Mouse (Mus musculus): Measurements from ENCODE around the gene Snx6.
"Not testable (repeated sequence)": the region's sequence is repeated elsewhere in the genome, so short reads cannot be mapped to it uniquely, and the experiment has no call there.

The Snx6 gene

DNA sequence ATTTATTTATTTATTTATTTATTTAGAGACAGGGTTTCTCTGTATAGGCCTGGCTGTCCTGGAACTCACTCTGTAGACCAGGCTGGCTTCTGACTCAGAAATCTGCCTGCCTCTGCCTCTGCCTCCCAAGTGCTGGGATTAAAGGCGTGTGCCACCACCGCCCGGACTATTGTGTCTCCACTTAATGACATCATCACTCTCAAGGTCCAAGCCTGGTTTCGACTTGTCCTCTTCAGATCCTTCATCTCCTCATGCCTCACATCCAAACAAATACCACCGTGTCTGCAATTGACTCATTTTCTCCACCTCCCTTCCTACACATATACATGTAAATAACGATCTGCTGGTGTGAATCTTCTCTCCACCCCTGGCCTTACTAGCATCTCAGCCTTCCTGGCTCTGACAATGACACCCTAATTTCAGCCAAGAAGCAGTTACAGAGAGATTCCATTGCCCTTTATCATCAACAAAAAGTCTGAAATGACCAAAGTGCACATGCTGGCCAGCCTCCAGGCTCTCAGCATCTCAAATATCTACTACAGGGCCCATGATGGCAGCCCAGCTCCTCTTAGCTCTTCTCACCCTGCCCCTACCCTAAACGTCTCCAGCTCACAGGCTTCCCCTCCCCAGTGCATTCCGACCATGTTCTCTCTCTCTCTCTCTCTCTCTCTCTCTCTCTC, 1.2 kb upstream of the Snx6 start:
- no peak for DNase-seq

DNA sequence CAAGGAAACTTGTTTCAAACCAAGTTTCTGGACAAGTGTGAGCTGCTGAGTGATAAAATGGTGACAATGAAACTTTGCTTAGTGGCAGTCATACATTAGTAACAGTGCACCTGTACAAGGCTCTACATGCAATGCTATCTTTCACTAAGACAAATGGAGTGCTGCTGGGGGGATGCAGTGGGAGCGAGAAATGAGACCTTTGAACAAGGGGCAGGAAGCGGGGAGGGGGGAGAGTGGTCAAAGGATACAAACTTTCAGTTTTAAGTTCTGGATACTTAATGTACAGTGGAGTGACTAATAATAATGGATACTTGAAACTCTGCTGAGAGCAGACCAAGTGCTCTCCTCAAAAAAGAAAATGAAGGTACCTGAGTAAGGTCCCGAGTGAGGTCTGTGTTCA, 1.1 kb downstream of the Snx6 start:
- DNase-seq, result no peak

DNA sequence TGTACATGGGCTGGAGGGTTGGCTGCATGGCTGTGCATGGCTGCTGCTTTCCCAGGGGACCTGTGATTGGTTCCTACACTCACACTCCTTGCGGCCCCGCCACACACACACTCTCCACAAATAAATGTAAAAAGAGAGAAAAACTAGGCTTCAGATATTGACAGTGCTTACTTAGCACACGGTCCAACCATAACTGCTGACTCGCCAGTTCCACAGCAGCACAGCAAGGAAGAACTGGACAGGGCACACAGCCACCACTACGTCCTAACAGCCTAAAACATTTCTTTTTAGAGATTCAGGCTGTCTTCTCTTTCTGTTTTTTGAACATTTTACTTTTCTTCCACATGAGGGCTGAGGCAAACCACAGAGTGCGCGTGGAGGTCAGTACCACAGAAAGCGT, 4.0 kb downstream of the Snx6 start:
- DNase-seq, result no peak

DNA sequence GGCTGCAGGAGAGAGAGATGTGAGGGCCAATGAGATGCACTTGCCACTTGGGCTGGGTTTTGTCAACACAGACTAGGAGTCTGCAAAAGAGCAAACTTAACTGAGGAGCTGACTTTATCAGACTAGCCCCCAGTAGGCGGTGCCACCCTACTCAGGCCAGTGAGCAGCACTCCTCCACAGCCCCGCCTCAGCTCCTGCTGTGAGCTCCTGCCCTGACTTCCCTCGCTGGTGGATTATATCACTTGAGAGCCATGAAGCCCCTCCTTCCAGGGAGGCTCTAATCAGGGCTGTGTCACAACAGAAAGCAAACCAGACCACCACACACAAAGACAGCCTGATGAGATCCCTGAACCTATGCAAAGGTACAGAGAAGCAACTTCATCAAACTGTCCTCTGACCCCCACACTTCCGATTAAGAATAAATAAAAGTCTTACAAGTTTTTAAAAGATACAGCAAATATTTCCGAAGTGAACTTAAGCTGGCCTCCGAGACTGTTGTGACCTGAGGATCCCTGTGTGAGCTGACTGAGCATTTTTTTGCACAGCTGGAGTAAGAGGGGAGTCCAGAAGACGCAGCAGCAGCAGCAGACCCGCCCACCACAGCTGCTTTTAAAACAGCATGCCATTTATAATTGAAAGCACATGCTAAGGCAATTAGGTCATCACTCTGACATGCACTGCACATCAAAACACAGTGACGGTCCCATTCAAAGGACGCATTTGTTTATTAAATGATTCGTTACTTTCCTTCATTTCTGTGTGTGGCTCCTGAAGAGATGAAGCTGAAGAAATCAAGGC, 6.0 kb downstream of the Snx6 start:
- DNase-seq, result peak; percentile 68

DNA sequence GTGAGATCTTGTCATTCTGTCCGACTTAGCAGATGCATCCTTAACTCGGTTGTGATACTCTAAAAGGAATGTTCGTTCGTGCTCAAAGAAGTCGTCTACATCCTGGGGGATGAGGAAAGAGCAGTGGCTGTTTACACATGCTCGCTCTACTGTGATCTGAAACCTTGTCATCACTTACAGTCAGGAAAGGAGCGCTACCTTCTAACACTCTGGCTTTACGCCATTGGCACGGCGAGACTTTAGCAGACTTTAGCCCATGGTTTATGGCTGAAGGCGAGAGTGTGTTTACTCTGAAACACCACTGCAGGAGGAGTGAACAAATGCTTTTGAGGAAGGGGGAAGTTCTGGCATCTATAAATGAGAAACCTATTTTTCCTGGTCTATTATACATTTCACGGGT, 31.9 kb downstream of the Snx6 start:
- no peak for DNase-seq

DNA sequence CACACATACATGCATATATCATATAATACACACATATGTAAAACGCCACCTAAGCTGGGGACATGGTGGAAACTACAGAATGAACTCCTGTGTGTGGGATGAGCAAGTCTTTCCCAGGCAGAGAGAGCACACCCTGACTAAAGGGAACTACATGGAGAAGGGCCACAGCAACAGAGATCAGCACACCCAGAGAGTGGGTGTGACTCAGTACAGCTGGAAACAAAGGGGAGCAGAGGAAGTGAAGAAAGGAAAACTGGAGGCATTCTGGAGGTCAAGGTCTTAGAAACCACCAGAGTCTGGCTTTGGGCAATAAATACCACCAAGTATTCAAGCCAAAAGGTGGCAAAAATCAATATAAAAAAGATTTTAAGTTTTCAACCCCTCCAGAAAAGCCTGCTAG, 34.8 kb downstream of the Snx6 start:
- DNase-seq, result no peak

DNA sequence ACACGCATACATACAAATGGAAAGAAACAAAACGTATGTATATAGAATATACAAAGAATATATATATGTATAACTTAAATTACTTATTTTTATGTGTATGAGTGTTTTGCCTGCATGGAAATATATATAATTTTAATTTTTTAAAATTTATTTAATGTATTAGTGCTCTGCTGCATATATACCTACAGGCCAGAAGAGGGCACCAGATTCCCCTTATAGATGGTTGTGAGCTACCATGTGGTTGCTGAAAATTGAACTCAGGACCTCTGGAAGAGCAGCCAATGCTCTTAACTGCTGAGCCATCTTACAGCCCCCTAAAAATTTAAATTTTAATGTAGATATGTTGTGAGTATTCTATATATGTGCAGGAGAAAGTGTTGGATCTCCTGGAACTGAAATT, 36.7 kb downstream of the Snx6 start:
- DNase-seq, result no peak

DNA sequence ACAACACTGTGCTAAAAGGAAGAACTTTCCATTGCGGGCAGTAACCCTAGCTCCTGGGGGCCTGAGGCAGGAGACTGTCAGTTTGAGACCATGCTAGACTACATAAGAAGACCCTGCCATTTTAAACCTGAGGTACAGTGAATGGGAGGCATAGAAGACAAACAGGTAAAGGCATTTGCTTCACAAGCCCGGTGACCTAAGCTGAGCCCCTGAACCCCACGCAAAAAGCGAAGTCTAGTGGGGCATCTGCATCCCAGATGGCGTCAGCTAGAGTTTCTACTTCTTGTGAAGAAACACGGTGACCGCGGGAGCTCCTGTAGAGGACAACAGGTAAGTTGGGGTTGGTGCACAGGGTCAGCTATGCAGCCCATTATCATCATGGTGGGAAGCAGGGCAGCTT, 46.9 kb downstream of the Snx6 start:
- DNase-seq, result no peak

DNA sequence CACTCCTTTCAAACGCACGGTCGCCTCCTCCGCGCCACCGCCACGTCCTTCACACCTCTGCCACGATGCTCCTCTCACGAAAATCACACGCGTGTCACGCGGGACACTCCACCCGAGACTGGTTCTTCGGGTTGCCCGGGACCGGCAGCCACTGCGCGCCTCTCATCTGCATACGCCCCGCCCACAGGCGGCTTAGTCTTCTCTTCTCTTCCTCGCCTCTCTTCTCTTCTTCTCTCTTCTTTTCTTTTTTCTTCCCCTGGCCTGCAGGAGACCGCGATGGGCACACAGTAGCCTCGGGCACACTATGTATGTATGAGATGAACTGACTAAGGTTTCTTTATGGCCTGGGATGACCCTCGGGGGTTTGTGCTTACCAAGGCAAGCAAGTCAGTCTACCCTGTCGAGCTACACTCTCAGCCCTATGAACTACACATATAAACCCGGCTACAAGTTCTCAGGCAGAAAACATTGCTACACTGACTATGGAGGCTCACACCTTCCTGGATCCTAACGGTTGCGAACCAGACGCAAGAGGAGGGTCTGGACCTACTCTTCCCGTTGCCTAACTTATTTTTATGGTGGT, 56.8 kb downstream of the Snx6 start:
- not testable (repeated sequence) for DNase-seq

DNA sequence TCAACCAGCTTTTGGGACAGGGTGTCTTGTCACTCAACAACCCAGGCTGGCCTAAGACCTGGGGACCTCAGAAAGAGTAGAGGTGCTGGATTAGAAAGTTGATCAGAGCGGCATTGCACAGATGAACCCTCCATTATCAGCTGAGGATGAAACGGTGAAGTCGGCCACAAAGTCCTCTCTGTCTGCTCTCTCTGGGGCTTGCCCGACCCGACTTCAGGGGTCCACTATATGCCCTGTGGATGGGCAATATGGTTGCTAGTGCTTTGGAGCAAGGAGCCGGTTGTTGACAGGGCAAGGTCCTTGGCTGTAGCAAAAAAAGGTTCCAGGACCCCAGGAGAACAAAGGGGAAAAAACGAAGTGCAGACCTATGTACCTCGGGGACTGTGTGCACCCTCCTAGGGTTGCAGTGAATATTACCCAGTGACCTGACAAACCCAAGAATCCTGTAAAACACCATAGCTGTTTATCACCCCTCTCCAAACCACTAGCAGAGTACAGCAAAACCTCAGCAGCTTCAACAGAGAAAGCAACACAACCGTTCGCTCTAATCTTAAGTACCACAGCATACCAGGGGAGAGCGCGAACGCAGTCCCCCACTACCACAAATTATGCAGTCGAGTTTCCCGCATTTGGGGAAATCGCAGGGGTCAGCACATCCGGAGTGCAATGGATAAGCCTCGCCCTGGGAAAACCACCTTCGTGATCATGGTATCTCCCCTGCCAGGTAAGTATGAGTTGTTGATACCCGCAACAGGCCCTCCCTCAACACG, 57.4 kb downstream of the Snx6 start:
- DNase-seq, result not testable (repeated sequence)

DNA sequence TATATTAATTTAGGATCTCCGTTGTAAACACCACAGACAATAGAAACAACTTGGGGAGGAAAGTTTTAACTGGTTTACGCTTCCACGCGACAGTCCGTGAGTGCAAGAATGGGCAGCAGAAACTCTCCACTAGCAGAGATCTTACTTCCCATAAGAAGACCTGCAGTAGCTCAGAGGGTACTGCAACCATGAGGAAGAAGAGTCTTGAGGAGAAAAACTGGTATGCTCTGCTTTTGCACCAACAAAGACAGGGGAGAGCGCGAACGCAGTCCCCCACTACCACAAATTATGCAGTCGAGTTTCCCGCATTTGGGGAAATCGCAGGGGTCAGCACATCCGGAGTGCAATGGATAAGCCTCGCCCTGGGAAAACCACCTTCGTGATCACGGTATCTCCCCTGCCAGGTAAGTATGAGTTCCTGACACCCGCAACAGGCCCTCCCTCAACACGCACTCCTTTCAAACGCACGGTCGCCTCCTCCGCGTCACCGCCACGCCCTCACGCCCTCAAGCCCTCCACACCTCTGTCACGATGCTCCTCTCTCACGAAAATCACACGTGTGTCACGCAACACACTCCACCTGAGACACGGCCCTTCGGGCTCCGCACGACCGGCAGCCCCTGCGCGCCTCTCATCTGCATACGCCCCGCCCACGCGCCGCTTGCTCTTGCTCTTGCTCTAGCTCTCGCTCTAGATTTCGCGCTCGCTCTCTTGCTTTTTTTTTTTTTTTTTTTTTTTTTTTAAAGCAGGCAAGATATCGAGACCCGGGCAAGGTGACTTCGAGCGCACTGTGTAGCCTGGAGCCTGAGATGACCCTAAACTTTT, 61.0 kb downstream of the Snx6 start:
- not testable (repeated sequence) for DNase-seq

DNA sequence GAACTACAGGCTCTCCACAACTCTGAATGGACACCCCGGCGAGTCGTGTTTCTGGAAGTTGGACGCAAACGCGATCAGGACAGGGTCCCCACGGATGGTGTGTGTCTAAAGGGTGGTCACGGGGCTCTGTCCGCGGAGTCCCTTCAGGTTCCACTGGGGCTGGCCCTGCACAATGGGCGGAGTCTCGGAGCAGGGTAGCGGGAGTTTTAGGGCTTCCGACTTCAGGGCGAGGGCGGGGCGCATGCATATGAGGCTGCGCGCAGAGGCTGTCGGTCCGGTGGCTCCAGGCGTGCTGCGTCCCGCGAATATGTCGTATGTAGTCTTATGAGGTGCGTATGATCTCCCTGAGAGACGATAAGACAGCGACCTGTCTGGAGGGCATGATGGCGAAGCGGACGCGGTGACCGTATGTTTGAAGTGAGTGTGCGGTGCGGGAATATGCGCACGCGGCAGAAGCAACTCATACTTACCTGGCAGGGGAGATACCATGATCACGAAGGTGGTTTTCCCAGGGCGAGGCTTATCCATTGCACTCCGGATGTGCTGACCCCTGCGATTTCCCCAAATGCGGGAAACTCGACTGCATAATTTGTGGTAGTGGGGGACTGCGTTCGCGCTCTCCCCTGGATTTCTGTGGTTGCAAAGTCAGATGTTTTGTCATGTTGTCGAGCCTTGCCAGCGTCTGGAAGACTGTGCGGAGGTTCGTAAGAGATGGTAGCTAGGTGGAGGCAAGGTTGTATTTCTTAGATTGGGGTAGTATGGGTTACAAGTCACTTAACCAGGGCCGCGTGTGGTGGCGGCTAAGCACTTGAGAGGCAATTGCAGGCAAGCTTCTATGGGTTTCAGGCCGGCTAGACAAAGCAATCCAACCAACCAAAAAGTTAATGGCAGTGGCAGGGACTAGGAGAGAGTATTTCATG, 66.1 kb downstream of the Snx6 start:
- DNase-seq, result not testable (repeated sequence)

DNA sequence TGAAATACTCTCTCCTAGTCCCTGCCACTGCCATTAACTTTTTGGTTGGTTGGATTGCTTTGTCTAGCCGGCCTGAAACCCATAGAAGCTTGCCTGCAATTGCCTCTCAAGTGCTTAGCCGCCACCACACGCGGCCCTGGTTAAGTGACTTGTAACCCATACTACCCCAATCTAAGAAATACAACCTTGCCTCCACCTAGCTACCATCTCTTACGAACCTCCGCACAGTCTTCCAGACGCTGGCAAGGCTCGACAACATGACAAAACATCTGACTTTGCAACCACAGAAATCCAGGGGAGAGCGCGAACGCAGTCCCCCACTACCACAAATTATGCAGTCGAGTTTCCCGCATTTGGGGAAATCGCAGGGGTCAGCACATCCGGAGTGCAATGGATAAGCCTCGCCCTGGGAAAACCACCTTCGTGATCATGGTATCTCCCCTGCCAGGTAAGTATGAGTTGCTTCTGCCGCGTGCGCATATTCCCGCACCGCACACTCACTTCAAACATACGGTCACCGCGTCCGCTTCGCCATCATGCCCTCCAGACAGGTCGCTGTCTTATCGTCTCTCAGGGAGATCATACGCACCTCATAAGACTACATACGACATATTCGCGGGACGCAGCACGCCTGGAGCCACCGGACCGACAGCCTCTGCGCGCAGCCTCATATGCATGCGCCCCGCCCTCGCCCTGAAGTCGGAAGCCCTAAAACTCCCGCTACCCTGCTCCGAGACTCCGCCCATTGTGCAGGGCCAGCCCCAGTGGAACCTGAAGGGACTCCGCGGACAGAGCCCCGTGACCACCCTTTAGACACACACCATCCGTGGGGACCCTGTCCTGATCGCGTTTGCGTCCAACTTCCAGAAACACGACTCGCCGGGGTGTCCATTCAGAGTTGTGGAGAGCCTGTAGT, 76.4 kb downstream of the Snx6 start:
- DNase-seq, result not testable (repeated sequence)

DNA sequence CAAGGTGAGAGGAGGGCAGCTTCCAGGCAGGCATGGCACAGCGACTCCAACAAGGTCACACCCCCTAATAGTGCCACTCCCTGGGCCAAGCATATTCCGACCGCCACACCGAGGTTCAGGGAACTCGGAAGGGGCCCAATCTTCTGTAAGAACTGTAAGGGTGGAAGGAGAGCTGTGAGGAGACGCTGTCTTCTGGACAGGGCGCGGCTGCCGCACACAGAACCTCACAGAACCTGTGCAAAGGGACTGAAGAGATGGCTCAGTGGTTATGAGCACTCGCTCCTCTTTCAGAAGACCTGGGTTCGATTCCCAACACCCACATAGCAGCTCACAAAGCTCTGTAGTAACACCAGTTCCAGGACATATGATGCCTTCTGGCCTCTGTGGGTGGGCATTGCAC, 78.0 kb downstream of the Snx6 start:
- not testable (repeated sequence) for DNase-seq

DNA sequence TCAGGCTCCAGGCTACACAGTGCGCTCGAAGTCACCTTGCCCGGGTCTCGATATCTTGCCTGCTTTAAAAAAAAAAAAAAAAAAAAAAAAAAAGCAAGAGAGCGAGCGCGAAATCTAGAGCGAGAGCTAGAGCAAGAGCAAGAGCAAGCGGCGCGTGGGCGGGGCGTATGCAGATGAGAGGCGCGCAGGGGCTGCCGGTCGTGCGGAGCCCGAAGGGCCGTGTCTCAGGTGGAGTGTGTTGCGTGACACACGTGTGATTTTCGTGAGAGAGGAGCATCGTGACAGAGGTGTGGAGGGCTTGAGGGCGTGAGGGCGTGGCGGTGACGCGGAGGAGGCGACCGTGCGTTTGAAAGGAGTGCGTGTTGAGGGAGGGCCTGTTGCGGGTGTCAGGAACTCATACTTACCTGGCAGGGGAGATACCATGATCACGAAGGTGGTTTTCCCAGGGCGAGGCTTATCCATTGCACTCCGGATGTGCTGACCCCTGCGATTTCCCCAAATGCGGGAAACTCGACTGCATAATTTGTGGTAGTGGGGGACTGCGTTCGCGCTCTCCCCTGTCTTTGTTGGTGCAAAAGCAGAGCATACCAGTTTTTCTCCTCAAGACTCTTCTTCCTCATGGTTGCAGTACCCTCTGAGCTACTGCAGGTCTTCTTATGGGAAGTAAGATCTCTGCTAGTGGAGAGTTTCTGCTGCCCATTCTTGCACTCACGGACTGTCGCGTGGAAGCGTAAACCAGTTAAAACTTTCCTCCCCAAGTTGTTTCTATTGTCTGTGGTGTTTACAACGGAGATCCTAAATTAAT, 81.5 kb downstream of the Snx6 start:
- DNase-seq, result not testable (repeated sequence)

DNA sequence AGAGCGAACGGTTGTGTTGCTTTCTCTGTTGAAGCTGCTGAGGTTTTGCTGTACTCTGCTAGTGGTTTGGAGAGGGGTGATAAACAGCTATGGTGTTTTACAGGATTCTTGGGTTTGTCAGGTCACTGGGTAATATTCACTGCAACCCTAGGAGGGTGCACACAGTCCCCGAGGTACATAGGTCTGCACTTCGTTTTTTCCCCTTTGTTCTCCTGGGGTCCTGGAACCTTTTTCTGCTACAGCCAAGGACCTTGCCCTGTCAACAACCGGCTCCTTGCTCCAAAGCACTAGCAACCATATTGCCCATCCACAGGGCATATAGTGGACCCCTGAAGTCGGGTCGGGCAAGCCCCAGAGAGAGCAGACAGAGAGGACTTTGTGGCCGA, 85.0 kb downstream of the Snx6 start:
- not testable (repeated sequence) for DNase-seq

DNA sequence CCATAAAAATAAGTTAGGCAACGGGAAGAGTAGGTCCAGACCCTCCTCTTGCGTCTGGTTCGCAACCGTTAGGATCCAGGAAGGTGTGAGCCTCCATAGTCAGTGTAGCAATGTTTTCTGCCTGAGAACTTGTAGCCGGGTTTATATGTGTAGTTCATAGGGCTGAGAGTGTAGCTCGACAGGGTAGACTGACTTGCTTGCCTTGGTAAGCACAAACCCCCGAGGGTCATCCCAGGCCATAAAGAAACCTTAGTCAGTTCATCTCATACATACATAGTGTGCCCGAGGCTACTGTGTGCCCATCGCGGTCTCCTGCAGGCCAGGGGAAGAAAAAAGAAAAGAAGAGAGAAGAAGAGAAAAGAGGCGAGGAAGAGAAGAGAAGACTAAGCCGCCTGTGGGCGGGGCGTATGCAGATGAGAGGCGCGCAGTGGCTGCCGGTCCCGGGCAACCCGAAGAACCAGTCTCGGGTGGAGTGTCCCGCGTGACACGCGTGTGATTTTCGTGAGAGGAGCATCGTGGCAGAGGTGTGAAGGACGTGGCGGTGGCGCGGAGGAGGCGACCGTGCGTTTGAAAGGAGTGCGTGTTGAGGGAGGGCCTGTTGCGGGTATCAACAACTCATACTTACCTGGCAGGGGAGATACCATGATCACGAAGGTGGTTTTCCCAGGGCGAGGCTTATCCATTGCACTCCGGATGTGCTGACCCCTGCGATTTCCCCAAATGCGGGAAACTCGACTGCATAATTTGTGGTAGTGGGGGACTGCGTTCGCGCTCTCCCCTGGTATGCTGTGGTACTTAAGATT, 85.6 kb downstream of the Snx6 start:
- DNase-seq, result not testable (repeated sequence)

DNA sequence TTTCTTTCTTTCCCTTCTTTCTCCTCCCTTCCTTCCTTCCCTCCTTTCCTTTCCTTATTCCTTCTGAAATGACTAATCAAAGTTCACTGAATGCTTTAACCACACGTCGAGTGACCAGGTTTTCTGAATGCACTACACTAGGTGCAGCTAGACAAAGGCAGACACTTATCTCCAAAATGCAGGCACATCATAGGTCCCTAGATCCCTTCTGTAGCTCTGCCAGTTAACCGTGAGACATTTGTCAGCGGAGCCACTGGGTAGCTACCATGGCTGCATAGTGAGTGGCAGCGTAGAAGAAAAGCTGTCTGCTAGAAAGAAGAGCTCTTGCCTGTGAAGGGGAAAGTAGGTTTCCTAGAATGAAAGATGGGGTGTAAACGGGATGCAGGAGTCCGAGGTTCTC, 96.1 kb downstream of the Snx6 start:
- no peak for DNase-seq
